Comparison of ENCODE assay signal across 12 mouse cellular contexts in the genomic region with DNA sequence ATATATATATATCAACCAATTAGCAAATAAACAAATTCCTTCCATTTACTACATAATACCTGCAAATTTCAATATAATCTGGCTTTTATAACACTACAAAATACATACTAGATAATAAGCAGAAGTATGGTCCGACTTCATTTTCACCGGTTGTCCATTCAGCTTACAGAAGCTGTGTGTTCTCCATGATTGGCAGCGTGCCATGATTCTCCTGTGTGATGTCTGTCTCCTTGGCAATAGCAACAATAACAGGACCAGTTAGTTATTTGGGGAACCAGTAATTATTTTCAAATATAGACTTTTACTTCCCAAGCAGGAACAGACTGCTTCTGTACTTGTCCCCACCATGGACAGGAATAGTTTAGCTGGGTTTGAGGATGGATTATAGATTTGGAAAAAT. TPM values are rescaled to one million over a fixed set of nuclear protein-coding genes. Genes with fewer than 3 reads are reported as not detected.
DNase-seq lines count a peak whose midpoint lies in the region; ATAC-seq and TF ChIP-seq lines count a peak whose summit lies in the region.
"Had no signal": no experiment of that assay in that cellular context is flagged by ENCODE, and none has a peak within 500 bp of the region (broad histone marks: within the 10 kb centered on the region; RNA-seq: fewer than 3 reads in every experiment).

No protein-coding gene starts in this region.

- TF ChIP-seq POLR2A in brain, embryonic 14.5 days (IDR thresholded peaks at IDR 0.05; ENCODE audit: borderline replicate concordance, extremely low read depth, insufficient read depth, insufficient read length, poor library complexity, severe bottlenecking), result no peak

- H3K4me2 ChIP-seq in embryonic facial prominence, embryonic 14.5 days (ENCODE audit: low read depth, low read length), result no peak overlapping the region
- H3K4me2 ChIP-seq: embryonic facial prominence, embryonic 13.5 days; liver, embryonic 11.5 days; midbrain, embryonic 12.5 days had no signal

- H3K27me3 ChIP-seq in embryonic facial prominence, embryonic 14.5 days (replicated peaks; ENCODE audit: control insufficient read depth, insufficient read depth, low read length), result no peaks in the 10 kb centered on the region
- no peaks in the 10 kb centered on the region for H3K27me3 ChIP-seq in embryonic facial prominence, embryonic 10.5 days (replicated peaks; ENCODE audit: low read depth, poor library complexity, severe bottlenecking)
- H3K27me3 ChIP-seq: embryonic facial prominence, embryonic 13.5 days had no signal

- no peak for ATAC-seq in embryonic facial prominence, embryonic 14.5 days (ENCODE audit: low read depth)
- no peak for ATAC-seq in granulocyte monocyte progenitor cell, adult 5-6 weeks (replicated peaks; ENCODE audit: poor library complexity, severe bottlenecking)

- H3K4me1 ChIP-seq in embryonic facial prominence, embryonic 14.5 days (ENCODE audit: control insufficient read depth, insufficient read depth, low read length), result no peaks in the 10 kb centered on the region
- H3K4me1 ChIP-seq in embryonic facial prominence, embryonic 10.5 days, result no peaks in the 10 kb centered on the region
- H3K4me1 ChIP-seq: embryonic facial prominence, embryonic 13.5 days had no signal

- H3K4me3 ChIP-seq in embryonic facial prominence, embryonic 14.5 days (ENCODE audit: low read depth, low read length), result no peak overlapping the region
- no peak overlapping the region for H3K4me3 ChIP-seq in embryonic facial prominence, embryonic 10.5 days
- H3K4me3 ChIP-seq: embryonic facial prominence, embryonic 13.5 days; midbrain, embryonic 12.5 days had no signal

- no peak overlapping the region for H3K27ac ChIP-seq in embryonic facial prominence, embryonic 14.5 days (replicated peaks; ENCODE audit: low read depth, low read length)
- no peak overlapping the region for H3K27ac ChIP-seq in embryonic facial prominence, embryonic 10.5 days (replicated peaks)
- H3K27ac ChIP-seq: embryonic facial prominence, embryonic 13.5 days; midbrain, embryonic 12.5 days had no signal

- no peak for TF ChIP-seq CTCF in brain, embryonic 14.5 days (IDR thresholded peaks at IDR 0.05; ENCODE audit: borderline replicate concordance, extremely low read depth, insufficient read depth, insufficient read length)

- H3K9ac ChIP-seq in embryonic facial prominence, embryonic 14.5 days (ENCODE audit: low read depth, low read length), result no peak overlapping the region
- H3K9ac ChIP-seq: embryonic facial prominence, embryonic 13.5 days; midbrain, embryonic 12.5 days had no signal

- no peaks in the 10 kb centered on the region for H3K36me3 ChIP-seq in embryonic facial prominence, embryonic 14.5 days (ENCODE audit: control insufficient read depth, insufficient read depth, low read length)
- no peaks in the 10 kb centered on the region for H3K36me3 ChIP-seq in embryonic facial prominence, embryonic 10.5 days (replicated peaks)
- H3K36me3 ChIP-seq: embryonic facial prominence, embryonic 13.5 days; midbrain, embryonic 12.5 days had no signal

- 79% methylated on average over 3 of the region's 3 CpGs for WGBS in embryonic facial prominence, embryonic 14.5 days
- 92% methylated on average over 3 of the region's 3 CpGs for WGBS in embryonic facial prominence, embryonic 10.5 days

- H3K9me3 ChIP-seq in embryonic facial prominence, embryonic 14.5 days (ENCODE audit: control insufficient read depth, low read length), result no peaks in the 10 kb centered on the region
- H3K9me3 ChIP-seq in embryonic facial prominence, embryonic 10.5 days, result no peaks in the 10 kb centered on the region
- H3K9me3 ChIP-seq: embryonic facial prominence, embryonic 13.5 days; midbrain, embryonic 12.5 days had no signal

- DNase-seq in embryonic facial prominence, embryonic 14.5 days (ENCODE audit: low spot score), result peak; percentile 41
- DNase-seq in embryonic facial prominence, embryonic 10.5 days (ENCODE audit: low spot score), result no peak
- peak; percentile 42 for DNase-seq in layer of hippocampus, adult 11-12 months (ENCODE audit: low spot score)
- DNase-seq in layer of hippocampus, postnatal 36 days, result no peak
- peak; percentile 88 for DNase-seq in brain, embryonic 14.5 days (ENCODE audit: low read depth)
- DNase-seq in lung, postnatal 36 days, result peak; percentile 65
- no peak for DNase-seq in urinary bladder, postnatal 14 days (ENCODE audit: low spot score)
- DNase-seq: thymus, postnatal 25 days had no signal

RNA-seq across cellular contexts. Expression of a gene that starts 11.0 kb away (rescaled TPM):
- polyA plus RNA-seq in embryonic facial prominence, embryonic 14.5 days (2014; fragmentation: Nextera tagmentation; extraction: Ambion mirVana), result 0.15 and 0.38 TPM in 2 replicates
- polyA plus RNA-seq in embryonic facial prominence, embryonic 10.5 days (2016; fragmentation: Nextera tagmentation; extraction: Ambion mirVana), result 0.08 TPM in 1 of 2 replicates, not detected in the other
- total RNA-seq in layer of hippocampus, postnatal 36 days (2021), result 1 to 10 TPM; 2.1 to 3.0 TPM
- polyA plus RNA-seq in brain, embryonic 14.5 days (2012; rRNA removed), result 0.35 and 0.64 TPM in 2 replicates
- 0.19 and 4.2 TPM in 2 replicates for total RNA-seq in granulocyte monocyte progenitor cell, adult 5-6 weeks (2014; fragmentation: Nextera tagmentation)
- 0.34 and 2.4 TPM in 2 replicates for total RNA-seq in granulocyte monocyte progenitor cell, adult 5-6 weeks (2017)

RNA-seq across cellular contexts. Expression of a gene that starts 39.7 kb away (rescaled TPM):
- polyA plus RNA-seq in embryonic facial prominence, embryonic 14.5 days (2014; fragmentation: Nextera tagmentation; extraction: Ambion mirVana), result 19.5 and 22.2 TPM in 2 replicates
- 13.8 and 14.4 TPM in 2 replicates for polyA plus RNA-seq in embryonic facial prominence, embryonic 10.5 days (2016; fragmentation: Nextera tagmentation; extraction: Ambion mirVana)
- total RNA-seq in layer of hippocampus, postnatal 36 days (2021), result 10 to 100 TPM; 28.7 to 30.1 TPM
- 10.0 and 11.5 TPM in 2 replicates for polyA plus RNA-seq in brain, embryonic 14.5 days (2012; rRNA removed)
- total RNA-seq in granulocyte monocyte progenitor cell, adult 5-6 weeks (2014; fragmentation: Nextera tagmentation), result 8.7 and 11.1 TPM in 2 replicates
- 14.5 and 14.8 TPM in 2 replicates for total RNA-seq in granulocyte monocyte progenitor cell, adult 5-6 weeks (2017)

RNA-seq across cellular contexts. Expression of a gene that starts 39.7 kb away (rescaled TPM):
- polyA plus RNA-seq in embryonic facial prominence, embryonic 14.5 days (2014; fragmentation: Nextera tagmentation; extraction: Ambion mirVana), result 4.6 and 5.5 TPM in 2 replicates
- 8.8 and 9.4 TPM in 2 replicates for polyA plus RNA-seq in embryonic facial prominence, embryonic 10.5 days (2016; fragmentation: Nextera tagmentation; extraction: Ambion mirVana)
- 10 to 100 TPM; 12.1 to 12.9 TPM for total RNA-seq in layer of hippocampus, postnatal 36 days (2021)
- polyA plus RNA-seq in brain, embryonic 14.5 days (2012; rRNA removed), result 7.4 and 10.7 TPM in 2 replicates
- 2.3 and 2.8 TPM in 2 replicates for total RNA-seq in granulocyte monocyte progenitor cell, adult 5-6 weeks (2014; fragmentation: Nextera tagmentation)
- 1.2 and 1.4 TPM in 2 replicates for total RNA-seq in granulocyte monocyte progenitor cell, adult 5-6 weeks (2017)

Comparison
In these comparisons a context has a peak if more than half of its experiments do, and no peak if none do; other contexts are left out.
1. DNase-seq: peak in embryonic facial prominence, embryonic 14.5 days (single experiment), layer of hippocampus, adult 11-12 months (single experiment), brain, embryonic 14.5 days (single experiment) and lung, postnatal 36 days (single experiment); none in embryonic facial prominence, embryonic 10.5 days (single experiment), layer of hippocampus, postnatal 36 days (0 of 2) and urinary bladder, postnatal 14 days (single experiment).